Mouse (Mus musculus) adrenal gland, postnatal 36 days (tissue): ENCODE results near the gene Fnbp4. TPM values are rescaled to one million over a fixed set of nuclear protein-coding genes. Genes with fewer than 3 reads are reported as not detected.

Experiments
- DNase-seq, 2 experiments: peaks; one replicate each; pipeline ENCODE4 v3.0.0; 2021; ENCODE audit warnings: mixed read lengths in 1 of 2
- long read RNA-seq, 2 experiments: library from polyadenylated mRNA; stranded (forward); transcript quantifications; one replicate each; pipeline ENCODE4 v2.0.0; 2021; ENCODE audit warnings: borderline sequencing depth in 2 of 2
- total RNA-seq, 2 experiments: library from RNA; stranded (reverse); gene quantifications; 2 replicates each; pipeline ENCODE4 v1.2.3; 2021

Fnbp4 gene
- total RNA-seq: 10 to 100 TPM; 46.3 to 52.0 TPM
- long read RNA-seq, experiment 1, full-length matches to known transcripts: 4 of 16 reads
- long read RNA-seq, experiment 1, partial matches to known transcripts: 7 of 16 reads
- long read RNA-seq, experiment 1, other reads (novel, unspliced or antisense): 5 of 16 reads
- long read RNA-seq, experiment 2, full-length matches to known transcripts: 3 of 5 reads
- long read RNA-seq, experiment 2, partial matches to known transcripts: 0 of 5 reads
- long read RNA-seq, experiment 2, other reads (novel, unspliced or antisense): 2 of 5 reads

- peak; percentile 98 for DNase-seq
Observed at GRCm38 (mm10) chr2:90745053-90745678, at the start of gene Fnbp4. Gene Fnbp4, plus strand, starts transcription at chr2:90745370.

- no peak for DNase-seq
Observed at GRCm38 (mm10) chr2:90700943-90701342, 44.2 kb upstream of the Fnbp4 start.

- no peak for DNase-seq
Observed at GRCm38 (mm10) chr2:90708548-90708947, 36.6 kb upstream of the Fnbp4 start.

DNA sequence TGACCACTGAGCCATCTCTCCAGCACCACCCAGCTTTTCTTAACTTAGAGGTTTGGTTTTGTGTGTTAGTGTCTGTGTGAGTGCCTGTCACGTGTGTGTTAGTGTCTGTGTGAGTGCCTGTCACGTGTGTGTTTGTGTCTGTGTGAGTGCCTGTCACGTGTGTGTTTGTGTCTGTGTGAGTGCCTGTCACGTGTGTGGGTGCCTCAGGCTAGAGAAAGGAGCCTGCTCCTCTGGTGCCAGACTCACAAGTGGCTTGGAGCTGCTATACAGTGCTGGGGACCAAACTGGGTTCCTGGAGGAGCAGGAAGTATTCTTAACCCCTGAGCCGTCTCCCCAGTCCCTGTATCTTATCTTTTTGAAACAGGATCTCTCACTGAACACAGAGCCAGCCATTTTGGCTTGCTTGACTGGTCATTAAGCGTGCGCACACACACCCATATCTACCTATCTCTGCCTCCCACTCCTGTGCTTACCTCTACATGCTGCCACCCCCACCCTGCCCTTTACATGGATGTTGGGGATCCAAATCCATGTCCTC is 29.5 kb upstream of the Fnbp4 start:
- no peak for DNase-seq

- DNase-seq: no peak
Observed at GRCm38 (mm10) chr2:90717366-90717765, 27.8 kb upstream of the Fnbp4 start.

GRCm38 (mm10) chr2:90717948-90718347 is 27.2 kb upstream of the Fnbp4 start:
- DNase-seq: no peak

DNA sequence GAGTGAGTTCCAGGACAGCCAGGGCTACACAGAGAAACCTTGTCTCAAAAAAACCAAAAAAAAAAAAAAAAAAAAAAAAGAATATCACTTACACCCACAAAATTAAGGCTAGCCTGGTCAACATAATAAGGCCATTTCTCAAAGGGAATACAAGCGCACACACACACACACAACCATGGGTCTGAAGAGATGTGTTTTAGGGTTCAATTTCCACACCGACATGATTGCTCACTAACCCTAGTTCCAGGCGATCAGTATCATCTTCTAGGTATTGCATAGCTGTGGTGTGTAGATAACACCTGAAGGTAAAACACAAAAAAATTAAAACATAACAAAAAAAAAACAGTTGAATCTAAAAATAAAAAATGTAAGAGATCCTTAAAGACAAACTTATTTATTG is 18.4 kb upstream of the Fnbp4 start:
- no peak for DNase-seq

- peak; percentile 41 to 44 for DNase-seq
Observed at GRCm38 (mm10) chr2:90735326-90735725, 9.8 kb upstream of the Fnbp4 start.

DNA sequence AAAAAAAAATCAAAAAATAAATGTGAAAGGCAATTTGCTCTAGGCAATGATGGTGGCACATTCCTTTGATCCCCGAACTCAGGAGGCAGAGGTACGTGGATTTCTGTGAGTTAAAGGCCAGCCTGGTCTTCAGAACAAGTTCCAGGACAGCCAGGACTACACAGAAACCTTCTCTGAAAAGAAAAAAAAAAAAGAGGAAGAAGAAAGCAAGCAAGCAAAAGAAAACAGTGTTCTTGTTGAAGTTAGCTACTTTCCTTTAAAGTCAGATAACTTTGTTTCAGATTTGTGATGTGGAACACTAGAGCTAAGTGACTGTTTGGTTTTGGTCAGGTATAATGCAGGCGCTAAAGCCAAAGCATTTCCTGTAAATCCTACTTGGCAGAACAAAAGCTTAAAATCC is 6.4 kb upstream of the Fnbp4 start:
- no peak for DNase-seq

DNA sequence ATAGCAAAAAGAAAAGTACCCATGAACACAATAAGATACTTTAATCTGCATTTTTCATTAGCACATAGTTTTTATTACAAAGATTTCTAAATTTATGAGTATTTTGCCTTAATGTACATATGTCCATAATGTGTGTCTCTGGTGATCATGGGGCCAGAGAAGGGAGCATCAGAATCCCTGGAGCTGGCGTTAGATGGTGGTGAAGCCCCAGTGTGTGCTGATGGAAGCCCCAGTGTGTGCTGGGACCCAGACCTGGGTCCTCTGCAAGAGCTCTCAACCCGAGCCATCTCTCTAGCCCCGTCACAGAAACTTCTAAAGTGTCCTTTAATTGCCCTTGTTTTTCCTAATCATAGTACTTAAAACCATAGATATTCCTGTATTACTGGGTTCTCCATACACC is 5.8 kb upstream of the Fnbp4 start:
- no peak for DNase-seq

DNA sequence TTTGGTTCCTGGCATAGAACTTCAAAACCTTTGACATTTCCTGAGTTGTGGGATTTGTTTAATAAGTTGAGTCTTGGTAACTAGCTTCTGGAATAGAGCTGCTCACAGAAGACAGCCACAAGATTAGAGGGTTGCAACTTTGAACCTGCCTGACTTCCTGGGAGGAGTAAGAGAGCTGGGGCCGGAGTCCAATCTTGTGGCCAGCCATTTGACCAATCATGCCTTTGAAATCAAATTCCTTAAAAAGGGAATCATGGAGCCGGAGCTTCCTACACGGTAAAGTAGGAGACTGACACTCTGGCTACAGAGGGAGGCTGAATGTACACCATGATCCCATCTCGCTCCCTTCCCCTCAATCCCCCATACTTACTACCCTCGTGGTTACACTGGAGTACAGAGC is 5.2 kb upstream of the Fnbp4 start:
- no peak for DNase-seq

GRCm38 (mm10) chr2:90744285-90745052 is 701 bp upstream of the Fnbp4 start:
- DNase-seq: peak in 1 of 2 experiments; percentile 11

DNA sequence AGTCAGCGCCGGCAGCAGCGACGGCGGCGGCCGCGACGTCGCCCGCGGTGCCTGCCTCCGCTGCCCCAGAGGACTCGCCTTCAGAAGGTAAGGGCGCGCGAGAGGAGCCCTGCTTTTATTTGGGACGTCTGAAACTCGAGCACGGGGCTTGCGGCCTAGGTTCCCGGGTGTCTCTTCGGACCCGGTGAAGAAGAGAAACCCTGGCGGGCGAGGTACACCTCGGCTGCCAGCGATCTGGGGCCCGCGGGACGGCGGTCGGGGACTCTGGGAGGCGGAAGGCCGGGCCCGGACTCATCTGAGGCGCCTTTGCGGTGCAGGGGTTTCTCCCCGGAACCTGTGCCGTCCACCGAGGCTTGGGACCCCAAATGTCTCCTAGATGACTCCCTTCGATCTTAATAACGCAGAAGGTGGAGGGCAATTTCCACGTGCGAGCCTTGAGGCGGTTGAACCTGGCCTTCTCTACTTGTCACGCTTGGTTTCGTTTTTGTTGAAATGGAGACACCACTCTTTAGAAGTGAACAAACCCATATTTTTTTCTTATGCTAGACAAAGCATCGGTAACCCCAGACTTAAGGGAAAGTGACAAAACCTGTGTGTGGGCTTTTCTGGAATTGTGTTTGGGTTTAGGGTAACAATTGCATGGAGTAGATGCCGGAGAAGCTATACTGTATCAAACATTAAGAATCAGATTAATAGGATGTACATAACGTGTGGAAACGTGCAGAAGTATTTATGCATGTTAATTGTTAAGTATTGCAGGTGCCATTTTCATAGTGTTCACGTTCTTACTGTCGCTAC is 769 bp downstream of the Fnbp4 start:
- DNase-seq: peak; percentile 52 to 61

DNA sequence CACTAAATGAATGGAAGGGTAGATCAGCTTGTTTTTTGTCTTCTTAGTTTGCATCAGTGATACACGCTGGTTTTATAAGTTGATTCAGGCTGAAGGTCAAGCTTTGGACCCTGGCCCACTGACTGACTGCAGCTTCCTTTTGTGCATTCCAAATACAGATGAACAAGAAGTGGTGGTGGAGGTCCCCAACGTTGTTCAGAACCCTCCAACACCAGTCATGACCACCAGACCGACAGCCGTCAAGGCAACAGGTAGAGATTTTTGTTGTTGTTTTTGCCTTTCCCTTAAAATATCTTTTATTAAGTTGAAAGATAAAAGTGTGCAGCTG is 1.3 kb downstream of the Fnbp4 start:
- DNase-seq: peak; percentile 40

DNA sequence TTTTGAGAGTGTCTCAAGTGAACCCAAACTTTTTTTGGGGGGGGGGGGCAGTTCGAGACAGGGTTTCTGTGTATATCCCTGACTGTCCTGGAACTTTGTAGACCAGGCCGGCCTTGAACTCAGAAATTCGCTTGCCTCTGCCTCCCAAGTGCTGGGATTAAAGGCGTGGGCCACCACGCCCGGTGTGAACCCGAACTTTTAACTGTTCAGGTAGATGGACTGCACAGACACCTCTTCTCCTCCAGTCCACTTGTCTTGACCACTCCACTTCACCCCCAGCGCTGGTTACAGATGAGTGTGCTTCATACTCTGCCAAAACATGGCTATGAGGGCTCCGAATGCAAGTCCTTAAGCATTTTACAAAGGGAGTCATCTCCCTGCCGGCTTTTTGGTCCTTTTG is 2.0 kb downstream of the Fnbp4 start:
- no peak for DNase-seq

- peak in 1 of 2 experiments; percentile 7 for DNase-seq
Observed at GRCm38 (mm10) chr2:90749676-90750459, 4.7 kb downstream of the Fnbp4 start.

DNA sequence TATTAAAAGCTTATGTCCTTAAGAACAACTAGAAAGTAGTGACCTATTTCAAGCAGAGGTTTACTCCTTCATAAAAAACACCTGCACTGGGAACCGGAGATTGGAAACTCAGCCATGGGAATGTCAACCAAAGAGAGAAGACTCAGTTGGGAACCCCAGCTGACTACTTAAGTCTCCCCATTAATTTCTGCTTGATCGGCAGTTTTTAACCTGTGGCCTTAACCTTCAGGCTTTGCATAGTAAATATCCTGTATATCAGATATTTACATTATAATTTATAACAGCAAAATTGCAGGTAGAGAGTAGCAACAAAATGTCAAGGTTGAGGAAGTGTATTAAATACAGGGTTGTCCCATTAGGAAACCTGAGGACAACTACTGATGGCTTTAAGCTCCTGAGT is 8.4 kb downstream of the Fnbp4 start:
- DNase-seq: no peak

- no peak for DNase-seq
Observed at GRCm38 (mm10) chr2:90754188-90754587, 9.0 kb downstream of the Fnbp4 start.

- no peak for DNase-seq
Observed at GRCm38 (mm10) chr2:90765123-90765522, 20.0 kb downstream of the Fnbp4 start.

- DNase-seq: no peak
Observed at GRCm38 (mm10) chr2:90781323-90781722, 36.2 kb downstream of the Fnbp4 start.

DNA sequence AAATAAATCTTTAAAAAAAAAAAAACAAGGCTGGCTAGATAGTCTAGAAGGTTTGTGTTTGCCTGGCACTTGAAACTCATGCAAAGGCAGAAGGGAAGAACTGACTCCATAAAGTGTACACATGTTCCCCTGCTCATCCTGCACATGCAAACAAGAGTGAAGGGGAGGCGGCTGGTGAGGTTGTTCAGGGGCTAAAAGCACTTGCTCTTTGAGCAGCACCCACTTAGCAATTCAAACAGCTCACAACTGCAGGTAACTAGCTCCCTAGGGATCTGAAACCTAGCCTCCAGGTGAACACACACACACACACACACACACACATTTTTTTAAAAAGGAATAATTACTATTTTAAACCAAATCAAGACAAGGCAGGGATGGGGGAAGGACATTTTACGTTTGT is 36.8 kb downstream of the Fnbp4 start:
- no peak for DNase-seq
